Mouse (Mus musculus) forelimb bud, embryonic 11.5 days (tissue): ENCODE results near the gene Kifc1.

Source experiments
- DNase-seq: peaks from one replicate; pipeline ENCODE4 v3.0.0-alpha.2; 2012; ENCODE audit warnings: low read depth, low spot score

The Kifc1 gene

DNA sequence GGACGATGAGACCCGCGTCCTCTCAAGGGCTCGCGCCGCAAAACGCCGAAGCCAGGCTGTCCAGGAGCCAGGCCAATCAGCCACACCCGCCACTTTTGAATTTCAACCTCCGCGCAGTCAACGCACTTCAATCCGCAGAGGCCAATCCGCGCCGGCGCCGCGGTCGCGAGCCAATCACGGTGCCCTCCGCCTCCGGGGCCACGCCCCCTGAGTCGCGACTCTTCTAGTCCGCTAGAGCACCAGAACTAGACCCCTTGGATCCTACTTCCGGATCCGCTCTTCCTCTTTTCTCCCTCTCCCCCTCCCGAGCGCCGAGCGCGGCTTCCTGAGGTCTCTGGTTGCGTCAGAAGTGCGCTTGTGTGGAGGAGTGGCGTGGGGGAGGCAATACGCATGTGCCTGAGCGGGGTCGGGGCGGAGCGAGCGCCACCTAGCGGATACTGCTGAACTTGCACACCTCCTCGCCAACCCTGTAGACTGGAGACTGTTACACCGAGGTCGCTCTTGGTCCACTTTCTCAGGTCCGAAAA lies at the start of gene Kifc1:
Gene Kifc1, minus strand, starts transcription at position 129 of the 527 bp plus-strand sequence.
- peak; percentile 100 for DNase-seq

- no peak for DNase-seq
Measured at GRCm38 (mm10) chr17:33938783-33939182, 48.3 kb upstream of the Kifc1 start.

DNA sequence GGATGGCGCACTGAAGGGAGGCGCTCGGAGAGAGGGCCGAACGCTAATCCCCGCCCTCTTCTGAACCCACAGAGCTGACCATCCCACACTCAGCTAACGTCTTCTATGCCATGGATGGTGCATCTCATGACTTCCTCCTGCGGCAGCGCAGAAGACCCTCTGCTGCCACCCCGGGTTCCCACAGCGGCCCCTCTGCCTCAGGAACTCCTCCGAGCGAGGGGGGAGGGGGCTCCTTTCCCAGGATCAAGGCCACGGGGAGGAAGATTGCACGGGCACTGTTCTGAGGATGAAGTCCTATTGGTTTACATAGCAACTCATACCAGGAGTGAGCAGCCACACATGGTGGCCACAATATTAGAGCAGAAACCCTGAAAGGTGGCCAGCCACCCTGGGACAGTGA lies 46.5 kb upstream of the Kifc1 start:
- DNase-seq: no peak

DNA sequence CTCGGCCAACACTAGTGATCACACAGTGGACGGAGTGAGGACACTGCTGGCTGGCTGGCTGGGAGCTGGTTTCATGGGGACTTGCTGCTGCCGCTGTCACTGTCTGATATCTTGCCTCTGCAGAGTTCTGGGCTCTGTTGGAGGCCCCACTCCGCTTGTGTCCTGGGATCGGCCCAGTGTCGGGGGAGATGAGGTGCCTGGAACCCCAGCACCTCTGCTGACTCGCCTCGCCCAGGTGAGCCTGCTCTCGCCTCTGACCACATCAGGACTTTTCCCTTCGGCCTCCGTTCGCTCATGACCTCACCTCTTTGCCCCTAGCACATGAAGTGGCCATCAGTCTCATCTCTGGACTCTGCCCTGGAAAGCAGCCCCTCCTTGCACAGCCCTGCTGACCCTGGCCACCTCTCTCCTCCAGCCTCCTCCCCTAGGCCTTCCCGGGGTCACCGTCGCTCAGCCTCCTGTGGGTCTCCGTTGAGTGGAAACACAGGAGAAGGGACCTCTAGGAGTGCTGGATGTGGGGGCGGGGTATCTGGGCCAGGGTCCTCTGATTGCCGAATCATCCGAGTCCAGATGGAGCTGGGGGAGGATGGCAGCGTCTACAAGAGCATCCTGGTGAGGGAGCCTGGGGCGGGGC lies 45.1 kb upstream of the Kifc1 start:
- DNase-seq: no peak

- DNase-seq: no peak
Measured at GRCm38 (mm10) chr17:33932970-33933369, 42.5 kb upstream of the Kifc1 start.

- no peak for DNase-seq
Measured at GRCm38 (mm10) chr17:33932448-33932847, 42.0 kb upstream of the Kifc1 start.

DNA sequence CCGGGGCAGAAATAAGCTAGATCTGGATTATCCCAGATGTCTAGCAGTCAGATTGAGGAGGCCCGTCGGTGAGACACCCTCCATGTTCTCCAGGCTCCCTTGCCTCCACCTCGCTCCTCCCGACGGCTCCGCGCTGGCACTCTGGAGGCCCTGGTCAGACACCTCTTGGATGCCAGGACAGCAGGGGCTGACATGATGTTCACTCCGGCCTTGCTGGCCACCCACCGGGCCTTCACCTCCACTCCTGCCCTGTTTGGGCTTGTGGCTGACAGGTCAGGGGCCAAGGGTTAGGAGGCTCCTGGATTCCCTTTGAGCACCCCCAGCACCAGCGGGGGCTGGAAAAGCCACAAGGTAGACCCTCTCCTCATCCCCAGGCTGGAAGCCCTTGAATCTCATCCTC lies 41.5 kb upstream of the Kifc1 start:
- DNase-seq: no peak

GRCm38 (mm10) chr17:33931159-33931866 lies 40.9 kb upstream of the Kifc1 start:
- DNase-seq: no peak

- DNase-seq: no peak
Measured at GRCm38 (mm10) chr17:33930280-33931158, 40.1 kb upstream of the Kifc1 start.

GRCm38 (mm10) chr17:33929371-33930279 lies 39.2 kb upstream of the Kifc1 start, which contains the start of gene Rgl2:
Gene Rgl2, plus strand, starts transcription at chr17:33929543.
- DNase-seq: peak; percentile 94

DNA sequence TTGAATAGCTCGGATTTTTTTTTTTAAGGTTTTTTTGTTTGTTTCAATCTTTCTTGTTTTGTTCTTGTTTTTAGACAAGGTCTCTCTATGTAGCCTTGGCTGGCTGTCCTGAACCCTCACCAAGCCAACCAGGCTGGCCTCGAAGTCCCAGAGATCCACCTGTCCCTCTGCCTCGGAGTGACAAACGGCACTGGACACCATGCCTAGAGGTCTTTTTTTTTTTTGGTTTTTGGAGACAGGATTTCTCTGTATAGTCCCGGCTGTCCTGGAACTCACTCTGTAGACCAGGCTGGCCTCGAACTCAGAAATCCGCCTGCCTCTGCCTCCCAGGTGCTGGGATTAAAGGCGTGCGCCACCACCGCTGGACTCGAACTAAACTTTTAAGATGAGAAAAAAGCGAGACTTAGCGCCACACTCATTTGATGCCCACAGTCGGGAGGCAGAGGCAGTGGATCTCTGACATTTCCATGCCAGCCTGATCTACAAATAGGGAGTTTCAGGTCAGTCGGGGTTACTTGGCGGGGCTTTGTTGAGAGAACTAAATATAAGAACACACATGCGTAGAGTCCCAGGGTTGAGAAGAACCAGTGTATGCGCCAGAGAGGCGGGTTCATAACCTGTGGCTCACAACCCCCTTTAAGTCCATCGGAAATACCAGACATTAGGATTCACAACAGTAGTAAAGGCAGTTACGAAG lies 37.9 kb upstream of the Kifc1 start:
- no peak for DNase-seq

DNA sequence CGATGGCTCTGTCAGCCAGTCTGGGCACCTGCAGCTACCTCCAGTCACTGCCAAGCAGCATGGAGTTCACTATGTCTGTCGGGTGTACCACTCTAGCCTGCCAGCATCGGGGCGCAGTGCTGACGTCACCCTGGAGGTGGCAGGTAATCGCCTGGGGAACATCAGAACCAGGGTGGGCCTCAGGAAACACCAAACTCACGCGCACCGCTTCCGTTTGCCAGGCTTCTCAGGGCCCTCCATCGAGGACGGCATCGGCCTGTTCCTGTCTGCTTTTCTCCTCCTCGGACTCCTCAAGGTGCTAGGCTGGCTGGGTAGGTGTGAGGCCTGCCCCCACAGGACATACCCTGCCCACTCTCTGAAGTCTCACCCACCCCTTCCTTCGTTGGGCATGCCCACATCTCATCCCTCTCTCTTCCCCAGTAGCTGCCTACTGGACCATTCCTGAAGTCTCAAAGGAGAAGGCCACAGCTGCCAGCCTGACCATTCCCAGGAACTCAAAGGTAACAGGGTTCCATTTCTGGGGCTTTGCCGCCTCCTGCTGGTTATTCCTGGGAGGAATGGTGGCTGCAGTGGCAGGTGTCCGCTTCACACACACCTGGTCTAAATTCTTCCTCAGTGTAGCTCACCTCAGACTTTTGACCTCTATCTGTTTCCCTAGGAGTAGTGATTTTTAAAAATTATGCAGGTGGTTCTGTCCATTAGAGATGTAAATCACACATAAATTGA lies 35.9 kb upstream of the Kifc1 start:
- DNase-seq: no peak

DNA sequence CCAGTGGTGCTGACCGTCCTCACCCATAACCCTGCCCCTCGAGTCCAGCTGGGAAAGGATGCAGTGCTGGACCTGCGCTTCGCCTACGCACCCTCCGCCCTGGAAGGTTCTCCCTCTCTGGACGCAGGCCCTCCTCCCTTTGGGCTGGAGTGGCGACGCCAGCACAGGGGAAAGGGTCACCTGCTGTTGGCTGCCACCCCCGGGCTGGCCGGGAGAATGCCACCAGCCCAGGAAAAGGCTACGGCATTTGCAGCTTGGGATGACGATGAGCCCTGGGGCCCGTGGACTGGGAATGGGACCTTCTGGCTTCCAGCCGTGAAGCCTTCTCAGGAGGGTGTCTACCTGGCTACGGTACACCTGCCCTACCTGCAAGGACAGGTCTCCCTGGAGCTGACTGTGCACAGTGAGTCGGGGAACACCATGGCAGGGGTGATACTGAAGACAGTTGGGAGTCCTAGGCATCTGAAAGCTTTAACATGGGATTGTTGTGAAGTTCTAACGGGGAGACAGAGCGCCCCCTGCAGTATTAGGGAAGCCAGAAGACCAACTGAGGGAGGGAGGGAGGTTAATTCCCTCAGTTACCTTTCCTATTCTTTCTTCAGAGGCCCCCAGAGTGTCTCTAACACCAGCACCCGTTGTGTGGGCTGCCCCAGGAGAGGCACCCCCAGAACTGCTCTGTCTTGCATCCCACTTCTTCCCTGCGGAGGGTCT lies 35.1 kb upstream of the Kifc1 start:
- DNase-seq: no peak

GRCm38 (mm10) chr17:33924577-33925283 lies 34.3 kb upstream of the Kifc1 start:
- peak; percentile 61 for DNase-seq

DNA sequence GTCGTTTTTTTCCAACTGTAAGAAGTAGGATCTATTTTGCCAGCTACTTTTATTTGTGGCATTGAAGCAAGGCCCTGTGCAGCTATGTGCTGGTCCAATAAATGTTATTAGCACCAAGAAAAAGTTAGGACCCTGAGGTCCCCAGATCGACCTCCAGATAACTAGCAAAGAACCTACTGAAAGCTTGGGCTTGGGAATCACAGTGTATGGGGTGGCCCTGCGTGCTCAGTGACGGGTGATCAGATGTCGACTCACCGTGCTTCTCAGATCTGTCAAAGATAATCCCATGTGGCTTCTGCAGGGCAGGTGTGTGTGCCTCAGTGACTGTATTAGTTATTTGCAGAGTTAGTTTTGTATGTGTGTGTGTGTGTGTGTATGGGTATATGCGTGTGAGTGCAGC lies 30.9 kb upstream of the Kifc1 start:
- DNase-seq: no peak

- peak; percentile 80 for DNase-seq
Measured at GRCm38 (mm10) chr17:33920282-33921097, 30.0 kb upstream of the Kifc1 start.
